Mouse (Mus musculus) midbrain, postnatal 0 days (tissue): ENCODE results near the gene Ddx23. TPM values are rescaled to one million over a fixed set of nuclear protein-coding genes. Genes with fewer than 3 reads are reported as not detected.
A peak's percentile ranks its signal among the peaks of the same experiment; 100 is the strongest.

Source experiments
- ATAC-seq: fragments of 200-750 bp; cut with Nextera tagmentation; 2 replicates; pipeline ENCODE4 v1.8.0; 2017; ENCODE audit warnings: moderate number of reproducible peaks, mild to moderate bottlenecking, moderate TSS enrichment, moderate library complexity; ENCODE audit not compliant: low FRiP score
- DNase-seq: peaks from one replicate; pipeline ENCODE4 v3.0.0-alpha.2; 2015; ENCODE audit warnings: low spot score
- H3K27ac ChIP-seq: fragments of 300-500 bp; sonication (generic); 2 replicates; pipeline ENCODE4 v1.5.1; 2014; ENCODE audit warnings: low read depth, mild to moderate bottlenecking, low read length, mixed read lengths
- H3K27me3 ChIP-seq: fragments of 300-500 bp; sonication (generic); 2 replicates; pipeline ENCODE4 v1.6.1; 2014; ENCODE audit warnings: low read length, control low read depth, mixed read lengths; ENCODE audit not compliant: insufficient read depth
- H3K36me3 ChIP-seq: fragments of 300-500 bp; sonication (generic); 2 replicates; pipeline ENCODE4 v1.6.1; 2014; ENCODE audit warnings: low read length, control low read depth, mixed read lengths; ENCODE audit not compliant: insufficient read depth
- H3K4me1 ChIP-seq: fragments of 300-500 bp; sonication (generic); 2 replicates; pipeline ENCODE4 v1.6.1; 2014; ENCODE audit warnings: mild to moderate bottlenecking, control low read depth, antibody characterized with exemption, low read length, mixed read lengths; ENCODE audit not compliant: insufficient read depth
- H3K4me2 ChIP-seq: fragments of 300-500 bp; sonication (generic); 2 replicates; pipeline ENCODE4 v1.6.1; 2014; ENCODE audit warnings: low read depth, mild to moderate bottlenecking, low read length, mixed read lengths; ENCODE audit not compliant: poor library complexity, severe bottlenecking
- H3K4me3 ChIP-seq: fragments of 300-500 bp; sonication (generic); 2 replicates; pipeline ENCODE4 v1.5.1; 2014; ENCODE audit warnings: low read depth, mild to moderate bottlenecking, low read length, moderate library complexity
- H3K9ac ChIP-seq: fragments of 300-500 bp; sonication (generic); replicated peaks from 2 replicates; pipeline ENCODE4 v1.6.1; 2014; ENCODE audit warnings: mild to moderate bottlenecking, low read length, moderate library complexity, mixed read lengths; ENCODE audit not compliant: poor library complexity, severe bottlenecking
- H3K9me3 ChIP-seq: fragments of 300-500 bp; sonication (generic); 2 replicates; pipeline ENCODE4 v1.6.1; 2016; ENCODE audit warnings: low read length, control low read depth
- CTCF ChIP-seq: IDR thresholded peaks from 2 replicates; pipeline ENCODE4 v1.5.1; 2016; ENCODE audit warnings: antibody characterized with exemption, mild to moderate bottlenecking
- WGBS: fragments of 180-500 bp; shearing (Covaris S2); extraction: QIAGEN DNeasy Blood & Tissue Kit; methylation state at CpG from one replicate; pipeline ENCODE4 v1.1.7; 2014; 5-methylcytosine and 5-hydroxymethylcytosine counted together
- polyA plus RNA-seq: library from polyadenylated mRNA; unstranded; fragments of >200 nt; fragmentation: Nextera tagmentation; extraction: Ambion mirVana; gene quantifications from 2 replicates; pipeline ENCODE4 v1.2.1, GENCODE M21; 2015
- total RNA-seq: library from RNA; depleted of rRNA; stranded (reverse); fragments of >200 nt; gene quantifications from 2 replicates; pipeline ENCODE4 v1.2.3, GENCODE M21; 2014

Gene Ddx23
- total and polyA plus RNA-seq, 2 experiments from 2014 or later, result 20.5 to 46.7 TPM

DNA sequence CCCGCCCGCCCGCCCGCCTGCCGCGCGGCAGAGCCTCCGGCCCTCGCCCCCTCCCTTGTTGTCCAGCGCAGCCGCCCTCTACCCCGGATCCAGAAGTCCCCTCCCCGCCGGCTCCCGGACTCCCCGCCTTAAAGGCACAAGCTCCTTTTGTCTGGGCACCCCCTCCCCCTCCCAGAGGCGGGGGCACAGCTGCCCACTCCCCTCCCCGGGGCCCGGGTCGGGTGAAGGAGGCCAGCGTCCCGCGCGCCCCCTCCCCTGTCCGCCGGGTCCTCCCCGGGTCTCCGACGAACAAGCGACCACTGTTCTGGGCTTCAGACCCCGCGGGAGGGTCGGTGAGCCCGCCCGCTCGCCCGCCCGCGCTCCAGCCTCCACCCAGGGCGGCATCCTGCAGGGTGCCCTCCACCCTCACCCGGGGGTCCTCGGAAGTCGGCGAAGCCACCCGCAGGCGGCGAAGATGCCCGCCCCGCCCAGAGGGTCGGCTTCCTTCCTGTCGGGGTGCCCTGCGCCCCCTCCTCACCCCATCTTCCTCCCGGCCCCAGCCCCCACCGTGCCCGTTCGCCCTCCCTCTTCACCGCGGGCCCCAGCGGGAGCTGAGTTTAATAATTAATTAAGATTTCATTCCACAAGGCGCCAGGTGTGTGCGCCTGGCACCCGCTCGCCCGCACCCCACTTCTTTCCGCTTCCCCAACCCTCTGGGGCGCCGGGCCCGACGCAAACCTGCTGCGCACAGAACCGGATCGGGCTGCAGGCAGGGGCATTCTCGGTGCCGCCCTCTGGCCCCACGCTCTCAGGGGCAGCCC, 53.2 kb downstream of the Ddx23 start, which contains the start of gene Adcy6:
Adcy6 (minus strand) TSS at position 746 of the 800 bp plus-strand sequence.
- TF ChIP-seq CTCF, result no peak
- Histone ChIP-seq H3K27me3 (no peaks in the 10 kb centered on the region), H3K4me1 (peaks cover 12% of the 10 kb centered on the region), H3K4me2 (peak within 1 kb of the TSS; percentile 93), H3K4me3 (peak within 1 kb of the TSS; percentile 92), H3K9ac (peak within 1 kb of the TSS; percentile 86), H3K9me3 (no peaks in the 10 kb centered on the region), H3K36me3 (no peaks in the 10 kb centered on the region), H3K27ac (peak within 1 kb of the TSS; percentile 77)
- peak; percentile 85 for ATAC-seq
- WGBS, result 1% methylated on average over 35 of the region's 75 CpGs
- peak; percentile 87 for DNase-seq

DNA sequence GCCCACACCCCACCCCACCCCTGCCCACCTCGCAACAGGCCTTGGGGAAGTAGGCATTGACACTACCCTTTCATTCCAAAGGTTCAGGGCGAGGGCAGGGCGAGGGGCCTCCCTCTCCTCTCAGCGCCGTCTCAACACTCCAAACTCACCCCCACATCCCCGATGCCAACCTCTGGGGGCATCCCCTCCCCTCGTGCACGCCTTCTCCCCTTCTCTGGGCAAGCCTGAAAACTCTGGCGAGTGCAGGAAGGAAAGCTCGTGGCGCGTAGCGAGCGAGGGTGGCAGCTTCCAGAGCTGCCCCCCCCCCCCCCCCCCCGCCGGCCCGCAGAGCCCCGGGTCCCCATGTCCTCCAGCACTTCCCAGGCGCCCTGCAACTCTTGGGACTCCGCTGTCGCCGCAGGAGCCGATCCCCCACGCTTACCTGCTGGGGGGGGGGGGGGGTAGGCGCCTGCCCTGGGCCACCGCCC, 53.9 kb downstream of the Ddx23 start:
- DNase-seq (peak; percentile 12), ATAC-seq (peak; percentile 18)
- 0% methylated on average over 7 of the region's 26 CpGs for WGBS

DNA sequence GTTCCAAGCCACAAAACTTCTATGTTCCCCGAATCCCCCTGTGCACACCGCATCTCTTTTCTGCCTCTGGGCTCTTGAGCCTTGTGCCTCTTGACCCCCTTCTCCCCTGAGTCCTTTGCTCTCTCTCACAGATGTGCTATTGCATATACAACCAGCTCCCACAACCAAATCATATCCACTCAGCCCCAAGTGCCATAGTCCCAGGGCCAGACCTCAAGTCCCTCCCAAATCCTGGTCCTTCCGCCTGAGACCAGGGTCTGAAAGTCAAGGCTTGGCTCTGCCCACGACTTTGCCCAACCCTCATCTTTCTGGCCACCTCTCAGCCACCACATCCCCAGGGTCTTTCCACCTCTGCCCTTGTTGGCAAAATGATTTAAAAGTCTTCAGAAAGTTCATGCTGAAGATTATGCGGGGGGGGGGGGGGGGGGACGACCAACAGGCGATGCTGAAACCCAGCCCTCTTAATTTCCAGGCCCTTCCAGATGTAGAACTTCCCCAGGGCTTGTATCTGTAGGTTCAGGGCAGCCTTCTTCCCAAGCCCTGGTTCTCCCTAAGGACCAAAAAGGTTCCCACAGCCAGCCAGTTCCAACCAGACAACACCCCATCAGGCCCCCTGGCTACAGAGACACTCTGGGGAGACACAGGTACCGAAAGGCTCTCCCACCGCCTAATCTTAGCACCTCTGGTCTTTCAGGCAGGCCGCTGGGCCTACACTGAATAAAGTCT, 54.5 kb downstream of the Ddx23 start:
- Histone ChIP-seq H3K4me3 (peak overlapping the region; percentile 92), H3K9me3 (no peaks in the 10 kb centered on the region), H3K36me3 (peaks cover 12% of the 10 kb centered on the region), H3K4me1 (peaks cover 12% of the 10 kb centered on the region), H3K9ac (peak overlapping the region; percentile 86), H3K4me2 (peak overlapping the region; percentile 93), H3K27me3 (no peaks in the 10 kb centered on the region), H3K27ac (no peak overlapping the region; the same call in 1 of the 2 replicates)
- TF ChIP-seq CTCF, result no peak
- ATAC-seq (no peak), DNase-seq (no peak)
- WGBS, result 13% methylated on average over 8 of the region's 10 CpGs

More for the DNA sequence above, 53.9 kb downstream of the Ddx23 start:
- Histone ChIP-seq H3K4me1 (peaks cover 12% of the 10 kb centered on the region), H3K27me3 (no peaks in the 10 kb centered on the region), H3K4me3 (peak overlapping the region; percentile 92), H3K4me2 (peak overlapping the region; percentile 93), H3K27ac (peak overlapping the region; percentile 77; the same call in 1 of the 2 replicates), H3K9ac (peak overlapping the region; percentile 86), H3K36me3 (peaks cover 7% of the 10 kb centered on the region), H3K9me3 (no peaks in the 10 kb centered on the region)
- no peak for TF ChIP-seq CTCF

DNA sequence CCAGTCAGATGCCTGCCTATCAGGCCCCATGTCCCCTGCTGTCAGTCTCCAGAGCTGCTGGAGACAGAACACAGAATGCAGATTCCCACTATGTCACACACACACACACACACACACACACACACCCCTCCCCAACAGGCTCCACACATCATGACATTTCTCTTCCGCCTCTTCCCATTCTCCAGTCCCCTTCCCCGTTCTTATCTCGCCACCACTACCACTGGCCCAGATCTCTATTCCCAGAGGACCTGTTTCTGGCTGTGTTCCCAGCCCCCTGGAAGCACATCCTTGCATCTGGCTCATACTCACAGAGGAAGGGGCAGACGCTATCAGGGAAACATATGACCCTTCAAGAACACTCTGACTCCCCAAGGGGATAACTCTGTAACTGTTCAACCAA, 55.1 kb downstream of the Ddx23 start:
- peak overlapping the region; percentile 92; the same call in 1 of the 2 replicates for H3K4me3 ChIP-seq
- H3K4me2 ChIP-seq, result peak overlapping the region; percentile 93
- ATAC-seq (no peak), DNase-seq (no peak)
- no peaks in the 10 kb centered on the region for H3K27me3 ChIP-seq
- H3K9ac ChIP-seq, result no peak overlapping the region
- peaks cover 12% of the 10 kb centered on the region for H3K4me1 ChIP-seq
- 17% methylated on average over 4 of the region's 4 CpGs for WGBS
- no peak for TF ChIP-seq CTCF
- no peak overlapping the region for H3K27ac ChIP-seq
- H3K9me3 ChIP-seq, result no peaks in the 10 kb centered on the region
- H3K36me3 ChIP-seq, result peaks cover 12% of the 10 kb centered on the region

DNA sequence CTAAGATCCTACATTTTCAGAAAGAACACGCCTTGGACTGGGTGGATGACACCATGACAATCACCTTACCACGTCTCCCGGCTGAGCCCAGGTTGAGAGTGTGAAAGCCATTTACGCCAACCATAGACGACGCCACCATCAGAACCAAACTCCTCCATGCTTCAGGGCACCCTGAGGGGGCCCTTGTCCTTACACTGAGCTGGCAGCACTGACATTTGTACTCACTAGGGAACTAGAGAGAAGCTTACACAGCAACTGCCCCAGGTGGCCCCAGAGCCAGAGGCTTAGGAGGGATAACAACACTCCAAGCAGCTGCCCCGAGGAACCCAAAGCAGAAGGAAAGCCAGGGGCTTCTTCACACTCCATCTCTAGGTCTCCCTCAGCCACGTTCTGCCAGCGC, 56.0 kb downstream of the Ddx23 start:
- no peak for DNase-seq
- no peak for TF ChIP-seq CTCF
- no peaks in the 10 kb centered on the region for H3K9me3 ChIP-seq
- 57% methylated on average over 9 of the region's 9 CpGs for WGBS
- peaks cover 12% of the 10 kb centered on the region for H3K4me1 ChIP-seq
- no peak overlapping the region for H3K9ac ChIP-seq
- no peak for ATAC-seq
- peaks cover 12% of the 10 kb centered on the region for H3K36me3 ChIP-seq
- no peak overlapping the region for H3K4me2 ChIP-seq
- no peak overlapping the region for H3K27ac ChIP-seq
- H3K4me3 ChIP-seq, result no peak overlapping the region
- no peaks in the 10 kb centered on the region for H3K27me3 ChIP-seq
